Mouse (Mus musculus) stomach, postnatal 0 days (tissue): ENCODE data around the gene Ppm1h.

Experiments
- CTCF ChIP-seq: IDR thresholded peaks from 2 replicates; pipeline ENCODE4 v1.5.1; 2016; ENCODE audit warnings: antibody characterized with exemption, low read depth, mild to moderate bottlenecking, moderate library complexity
- EP300 ChIP-seq: optimal IDR thresholded peaks from 2 replicates; pipeline ENCODE3; 2016; ENCODE audit warnings: antibody characterized with exemption

GRCm38 (mm10) chr10:122960738-122961137, 282.2 kb downstream of the Ppm1h start:
- TF ChIP-seq CTCF: no peak
- TF ChIP-seq EP300: no peak
